Mouse (Mus musculus) megakaryocyte, embryonic 14.5 days (primary cell): ENCODE data around the gene Scp2.

Experiments
- FLI1 ChIP-seq: IDR thresholded peaks from 2 replicates; pipeline ENCODE4 v1.6.1; 2012; ENCODE audit warnings: low read length, inconsistent platforms, mixed read lengths
- GATA1 ChIP-seq: IDR thresholded peaks from 3 replicates; pipeline ENCODE4 v1.6.1; 2012; ENCODE audit warnings: mixed read lengths, low read length, inconsistent platforms, borderline replicate concordance

DNA sequence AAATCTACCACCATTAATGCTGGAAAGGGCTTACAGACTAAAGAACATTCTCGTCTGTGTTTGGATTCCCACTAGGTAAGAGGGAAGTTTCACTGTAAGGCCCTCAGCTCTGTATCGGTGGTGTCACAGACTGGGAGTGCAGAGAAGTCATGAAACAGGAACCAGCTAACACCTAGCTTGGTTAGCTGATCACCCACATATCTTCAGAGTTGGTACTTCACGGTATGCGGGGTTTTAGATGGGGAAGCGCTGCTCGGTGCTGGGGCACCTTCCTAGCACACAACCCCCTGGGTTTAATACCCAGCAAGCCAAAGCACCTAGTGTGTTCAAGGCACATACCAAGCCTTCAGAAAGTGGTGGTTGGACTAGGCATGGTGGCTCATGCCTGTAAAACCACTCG lies 77.5 kb downstream of the Scp2 start:
- TF ChIP-seq GATA1 (no peak), FLI1 (no peak)
